Mouse (Mus musculus): ENCODE data around the gene Zfp692.

DNA sequence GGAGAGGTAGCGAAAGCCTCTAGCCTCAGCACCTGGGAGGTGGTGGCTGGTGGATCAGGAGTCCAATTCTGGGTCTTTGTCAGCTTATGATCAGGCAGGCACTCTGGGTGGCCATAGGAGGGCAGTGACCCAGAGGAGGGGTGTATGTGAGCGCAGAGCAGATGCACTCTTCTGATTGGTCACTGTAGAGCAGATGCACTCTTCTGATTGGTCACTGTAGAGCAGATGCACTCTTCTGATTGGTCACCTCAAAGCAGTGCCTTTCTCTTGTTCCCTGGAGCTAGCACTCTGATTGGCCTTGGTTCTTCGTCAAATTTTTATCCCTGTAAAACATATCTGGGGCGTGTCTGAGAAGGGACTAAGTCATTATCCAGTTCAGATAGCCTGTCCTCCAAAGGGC lies 14.1 kb upstream of the Zfp692 start:
- TF ChIP-seq CTCF (IDR thresholded peaks at IDR 0.05; ENCODE audit: low read depth, low read length): no peak
- TF ChIP-seq POLR2A (IDR thresholded peaks at IDR 0.05; ENCODE audit: borderline replicate concordance, low read depth, low read length): no peak
